Mouse (Mus musculus) c-Kit-positive CD71-negative TER-119-negative erythroid progenitor cells, embryonic 14.5 days (primary cell): ENCODE measurements around the gene Col6a4.
A peak's percentile ranks its signal among the peaks of the same experiment; 100 is the strongest.

Source experiments
- DNase-seq: peaks from one replicate; pipeline ENCODE4 v3.0.0-alpha.2; 2013; ENCODE audit warnings: low read depth

The Col6a4 gene

DNA sequence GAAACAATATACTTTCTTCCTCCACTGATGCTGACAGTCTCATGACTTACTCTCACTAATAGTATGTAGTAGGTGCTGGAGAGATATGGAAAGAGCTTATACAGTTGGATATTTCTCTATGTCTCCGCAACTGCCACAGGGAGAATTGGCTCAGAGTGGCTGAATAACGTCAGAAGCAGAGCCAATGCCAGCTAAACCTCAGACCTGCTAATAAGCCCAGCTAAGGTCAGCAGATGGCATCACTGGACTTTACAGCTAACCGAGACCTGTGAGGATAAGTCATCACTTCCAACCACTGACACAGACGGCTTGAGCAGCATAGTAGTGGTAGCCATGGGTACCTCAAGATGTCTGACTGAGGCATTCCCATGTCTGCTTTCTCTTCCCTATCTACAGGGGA is 22.6 kb downstream of the Col6a4 start:
- no peak for DNase-seq

DNA sequence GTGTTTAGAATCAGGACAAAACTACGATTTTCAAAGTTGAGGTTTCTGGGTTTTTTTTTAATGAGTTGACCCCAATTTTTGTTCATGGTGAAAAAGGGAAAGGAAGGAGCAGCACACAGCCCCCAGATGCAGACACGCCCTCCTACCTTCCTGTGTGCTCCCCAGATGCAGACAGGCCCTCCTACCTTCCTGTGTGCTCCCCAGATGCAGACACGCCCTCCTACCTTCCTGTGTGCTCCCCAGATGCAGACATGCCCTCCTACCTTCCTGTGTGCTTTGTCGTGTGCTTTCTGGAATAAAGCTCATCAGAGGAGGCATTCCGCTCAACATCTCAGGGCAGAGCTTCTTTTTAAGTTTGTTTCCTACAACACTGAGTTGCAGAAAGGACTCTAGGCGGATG is 24.9 kb downstream of the Col6a4 start:
- DNase-seq: no peak

DNA sequence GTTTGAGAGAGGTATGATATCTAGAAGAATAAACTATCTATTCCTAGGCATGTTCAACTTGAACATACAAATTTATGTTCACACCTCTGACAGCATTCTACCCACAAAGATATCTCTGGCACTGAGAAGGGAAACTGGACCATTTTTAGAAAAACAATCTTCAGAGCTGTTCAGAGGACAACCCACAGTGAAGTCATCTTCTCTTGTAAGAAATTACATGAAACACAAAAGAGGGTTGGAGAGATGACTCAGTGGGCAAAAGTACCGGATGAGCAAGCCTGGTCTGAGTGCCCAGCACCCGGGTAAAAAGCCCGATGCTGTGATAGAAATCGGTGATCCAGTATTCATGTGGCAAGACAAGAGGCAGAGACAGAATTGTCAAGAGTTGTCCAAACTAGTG is 43.1 kb downstream of the Col6a4 start:
- DNase-seq: no peak

DNA sequence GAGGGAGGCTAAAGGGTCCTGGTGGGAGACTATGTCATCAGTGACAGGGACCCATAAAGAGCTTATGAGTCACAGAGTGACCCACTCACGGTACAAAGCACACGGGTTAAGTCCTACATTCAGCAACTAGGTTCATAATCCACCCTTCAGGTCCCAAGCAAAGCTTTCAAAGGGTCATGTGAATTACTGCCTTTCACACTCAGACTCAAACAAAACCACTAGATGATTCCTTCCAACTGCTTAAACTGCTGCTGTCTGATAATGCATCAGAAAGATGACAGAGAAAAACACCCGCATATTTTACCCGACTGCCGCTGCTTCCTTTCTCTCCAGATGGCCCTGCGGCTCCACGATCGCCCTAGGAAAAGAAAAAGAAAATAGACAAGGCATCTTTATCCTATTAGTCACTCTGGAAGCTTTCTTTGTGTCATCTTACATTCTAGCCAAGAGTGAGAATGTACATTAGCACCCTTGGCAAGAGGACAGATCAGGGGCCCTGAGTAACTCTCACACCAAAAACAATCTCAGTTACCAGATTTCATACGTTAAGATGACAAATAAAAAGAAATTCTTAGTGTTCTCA is 52.6 kb downstream of the Col6a4 start:
- no peak for DNase-seq

DNA sequence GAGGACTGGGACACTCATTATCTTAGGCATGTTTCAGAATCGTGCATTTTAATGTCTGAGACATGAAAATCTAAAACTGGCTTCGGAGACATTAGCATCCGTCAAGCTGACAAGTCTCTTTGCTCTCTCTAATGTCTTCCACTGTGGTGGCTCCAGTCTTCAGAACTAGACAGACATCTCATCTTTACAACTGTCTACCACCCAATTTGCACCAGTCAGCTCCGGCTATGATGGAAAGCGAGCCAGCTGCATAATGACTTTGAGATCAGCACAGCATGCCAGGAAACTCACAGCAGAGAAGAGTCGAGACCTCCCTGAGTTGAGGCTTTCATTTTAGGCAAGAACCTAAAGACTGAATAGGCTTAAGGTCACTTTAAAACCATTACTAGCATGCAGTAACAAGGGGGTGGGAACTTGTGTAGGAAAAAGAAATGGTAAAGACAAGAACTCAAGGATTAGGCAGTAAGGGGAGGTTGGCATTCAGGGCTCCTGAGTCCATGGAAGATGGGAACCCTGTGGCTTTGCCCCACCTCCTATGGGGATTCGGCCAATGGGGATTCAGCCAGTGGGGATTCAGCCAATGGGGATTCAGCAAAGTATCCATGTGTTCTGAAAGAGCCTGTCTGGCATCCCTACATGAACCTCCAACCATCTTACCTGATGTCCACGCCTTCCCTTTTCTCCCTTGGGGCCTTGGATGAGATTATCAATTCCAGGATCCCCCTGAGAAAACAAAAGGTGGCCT is 56.5 kb downstream of the Col6a4 start:
- DNase-seq: no peak

DNA sequence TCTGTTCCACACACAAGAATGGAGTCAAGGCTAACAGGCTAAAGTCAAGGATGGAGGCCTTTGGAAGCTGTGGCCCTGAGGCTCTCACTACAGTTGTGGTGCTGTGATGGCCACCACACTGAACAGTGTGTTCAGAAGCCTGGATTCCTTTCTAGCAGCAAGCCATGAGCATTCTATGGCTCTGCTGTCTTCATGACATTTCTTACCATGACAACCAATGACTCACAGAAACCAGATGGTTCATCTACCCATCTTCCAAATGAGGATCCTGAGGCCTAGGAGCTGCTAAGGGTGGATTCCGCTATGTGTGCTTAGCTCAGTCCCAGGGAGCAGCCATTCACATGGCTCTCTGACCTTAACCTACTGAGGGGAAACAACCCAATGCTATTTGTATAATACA is 57.3 kb downstream of the Col6a4 start:
- DNase-seq: no peak

DNA sequence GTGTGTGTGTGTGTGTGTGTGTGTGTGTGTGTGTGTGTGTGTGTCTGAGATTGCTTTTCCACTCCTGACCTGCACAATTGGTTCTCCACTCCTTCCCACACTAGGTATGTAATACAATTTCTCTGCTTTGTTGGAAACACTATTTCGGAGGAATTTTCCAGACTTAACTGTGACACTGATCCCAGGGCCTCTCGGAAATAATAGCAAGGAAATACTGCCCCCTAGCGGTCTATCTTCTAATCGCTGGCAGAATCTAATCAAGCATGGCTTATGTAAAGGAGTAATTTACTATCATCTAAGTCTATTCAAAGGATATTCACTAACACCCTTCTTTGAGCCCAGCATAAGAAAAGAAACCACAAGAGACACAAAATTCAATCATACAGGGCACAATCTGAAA is 57.7 kb downstream of the Col6a4 start:
- peak; percentile 33 for DNase-seq

DNA sequence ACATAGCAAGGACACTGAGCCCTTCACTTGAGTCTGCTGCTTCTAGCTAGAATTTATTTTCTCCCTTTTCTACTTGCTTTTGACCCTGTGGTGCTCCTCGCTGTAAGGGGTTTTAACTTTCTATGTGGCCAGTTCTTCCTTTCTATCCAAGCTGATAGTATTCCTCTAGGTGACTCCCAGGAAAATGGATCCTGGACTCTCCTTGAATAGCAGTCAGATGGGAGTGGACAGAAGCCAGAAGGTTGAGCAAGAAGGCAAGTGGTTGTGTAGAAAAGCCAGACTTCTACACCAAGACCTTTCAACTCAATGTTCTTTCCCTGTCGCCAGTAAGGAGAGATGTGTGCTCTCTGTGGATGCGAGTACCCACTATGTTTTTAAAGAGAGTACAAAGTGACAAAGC is 80.9 kb downstream of the Col6a4 start:
- DNase-seq: no peak

DNA sequence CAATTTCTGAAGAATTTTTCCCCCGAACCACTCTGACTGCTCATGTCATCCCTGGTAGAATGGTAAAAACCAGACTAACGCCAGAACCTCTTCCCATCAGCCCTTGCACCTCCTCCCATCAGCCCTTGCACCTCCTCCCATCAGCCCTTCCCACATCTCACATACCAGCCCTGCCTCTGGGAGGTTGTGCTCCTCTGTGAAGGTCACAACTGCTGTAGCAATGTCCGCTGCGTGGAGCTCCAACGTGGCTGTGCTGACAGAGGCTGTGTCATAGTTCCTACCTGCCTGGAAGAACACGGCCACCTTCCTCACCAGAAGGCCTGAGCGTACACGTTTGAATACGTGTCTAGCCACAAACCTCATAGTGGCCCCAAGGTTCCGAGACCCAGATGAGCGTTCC is 83.4 kb downstream of the Col6a4 start:
- DNase-seq: no peak

DNA sequence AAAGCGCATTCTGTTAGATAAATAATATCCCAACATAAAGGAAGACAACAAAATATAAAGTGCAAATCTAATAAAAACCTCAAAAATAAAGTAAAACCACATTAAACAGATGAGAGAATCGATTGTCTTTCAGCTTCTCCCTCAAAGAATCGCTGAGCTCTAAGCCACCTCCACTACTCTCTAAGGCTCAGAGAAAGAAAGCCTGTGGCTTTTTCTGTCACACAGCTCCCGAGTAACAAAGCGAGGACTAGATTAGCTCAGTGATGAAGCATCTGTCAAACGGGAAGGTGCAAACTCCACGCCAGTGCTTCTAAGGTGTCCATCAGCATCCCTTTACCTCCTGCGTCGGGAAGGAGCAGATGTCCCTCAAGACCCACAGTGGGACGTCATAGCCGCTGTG is 98.6 kb downstream of the Col6a4 start:
- no peak for DNase-seq

DNA sequence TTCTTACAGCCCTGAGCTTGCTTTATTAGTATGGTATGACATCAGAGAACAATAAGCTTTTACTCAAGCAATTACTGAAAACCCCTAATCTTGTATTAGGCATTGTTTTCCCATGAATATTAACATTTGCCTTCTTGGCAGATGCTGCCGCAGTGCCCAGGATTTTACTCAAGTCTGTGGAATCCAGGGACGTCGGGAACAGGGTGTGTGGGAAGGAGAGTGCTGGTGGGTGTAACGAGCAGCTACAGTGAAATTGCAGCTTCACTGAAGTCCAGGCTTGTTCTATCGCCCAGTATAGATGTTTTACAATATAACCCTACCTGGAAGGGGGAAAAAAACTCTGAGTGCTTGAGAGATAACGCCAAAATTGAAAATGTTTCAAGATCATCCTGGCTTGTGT is 104.2 kb downstream of the Col6a4 start:
- DNase-seq: no peak

DNA sequence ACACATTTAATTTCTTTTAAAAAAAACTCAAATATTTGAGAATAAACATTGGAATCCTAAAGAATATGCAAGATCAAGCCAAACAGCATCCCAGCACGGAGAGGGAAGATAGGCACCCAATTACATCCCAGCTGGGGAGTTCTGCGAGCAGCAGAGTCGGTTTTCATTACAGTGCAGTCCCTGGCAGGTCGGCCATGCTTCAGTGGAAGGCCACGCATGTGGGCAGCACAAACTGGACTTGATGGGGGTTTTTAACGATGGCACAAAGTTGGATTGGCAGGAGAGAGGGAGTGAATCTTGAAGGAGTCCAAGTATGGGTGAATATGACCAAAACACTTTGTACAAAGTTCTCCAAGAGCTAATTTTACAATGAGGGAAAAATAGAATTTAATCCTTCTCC is 106.5 kb downstream of the Col6a4 start:
- DNase-seq: no peak

DNA sequence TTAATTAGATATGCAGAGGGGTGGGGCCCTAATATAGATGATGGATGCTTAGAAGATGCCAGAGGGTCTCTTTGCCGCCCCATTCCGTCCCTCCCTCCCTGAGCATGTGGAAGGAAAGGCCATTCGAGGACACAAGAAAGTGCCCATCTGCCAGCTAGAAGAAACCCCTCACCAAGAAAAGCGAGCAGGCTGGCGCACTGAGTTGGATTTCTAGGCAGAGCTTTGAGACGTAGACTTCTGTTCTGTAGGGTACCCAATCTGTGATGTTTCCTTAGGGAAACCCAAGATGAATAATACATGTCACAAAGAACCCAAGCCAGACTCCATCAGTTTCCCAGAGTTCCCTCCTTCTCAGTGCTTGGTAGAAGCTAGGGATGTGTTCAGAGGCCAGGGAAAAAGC is 107.1 kb downstream of the Col6a4 start:
- no peak for DNase-seq

DNA sequence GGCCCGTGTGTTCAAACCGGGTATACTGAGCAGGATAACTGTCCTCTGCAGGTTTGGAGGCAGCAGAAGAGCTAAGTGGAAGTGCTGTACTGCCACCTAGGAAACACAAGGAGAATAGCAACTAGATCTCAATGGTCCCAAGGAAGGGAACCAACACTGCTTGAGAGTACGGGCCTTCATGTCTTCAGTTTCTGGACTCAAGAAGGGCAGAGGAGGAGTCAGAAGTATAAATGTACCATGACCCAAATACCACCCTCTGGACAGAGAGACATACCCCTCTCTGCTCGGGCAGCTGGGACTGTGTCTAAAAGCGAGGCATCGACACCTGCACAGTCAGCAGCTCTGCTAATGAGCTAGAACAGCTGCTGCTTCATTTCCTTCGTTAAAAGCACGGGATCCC is 108.5 kb downstream of the Col6a4 start:
- DNase-seq: no peak

DNA sequence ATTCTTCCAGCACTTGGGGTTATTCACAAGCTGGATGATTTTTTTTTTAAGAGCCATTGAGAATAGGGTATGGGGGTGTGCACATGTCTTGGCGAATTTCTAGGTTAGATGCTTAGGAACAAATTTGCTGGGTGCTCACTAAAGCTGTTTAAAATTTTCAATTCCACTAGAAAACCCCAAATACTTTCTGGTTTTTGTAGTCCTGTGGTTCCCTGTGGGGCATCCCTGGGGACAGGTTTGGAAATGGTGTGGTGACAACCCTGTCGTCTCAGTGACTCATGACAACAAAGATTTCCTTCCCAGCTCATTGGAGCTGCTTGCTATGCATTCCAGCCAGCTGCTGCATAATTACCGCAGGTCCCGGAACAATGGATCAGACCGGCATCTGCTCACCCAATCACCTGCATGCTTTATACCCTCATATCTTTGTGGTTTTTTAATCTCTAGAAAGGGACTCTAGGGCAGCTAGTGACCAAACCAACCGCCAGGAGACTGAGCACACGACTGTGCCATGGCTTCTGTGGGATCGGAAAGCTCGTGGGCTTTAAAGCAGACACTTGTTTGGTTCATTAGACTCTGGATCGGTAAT is 111.6 kb downstream of the Col6a4 start:
- DNase-seq: no peak

DNA sequence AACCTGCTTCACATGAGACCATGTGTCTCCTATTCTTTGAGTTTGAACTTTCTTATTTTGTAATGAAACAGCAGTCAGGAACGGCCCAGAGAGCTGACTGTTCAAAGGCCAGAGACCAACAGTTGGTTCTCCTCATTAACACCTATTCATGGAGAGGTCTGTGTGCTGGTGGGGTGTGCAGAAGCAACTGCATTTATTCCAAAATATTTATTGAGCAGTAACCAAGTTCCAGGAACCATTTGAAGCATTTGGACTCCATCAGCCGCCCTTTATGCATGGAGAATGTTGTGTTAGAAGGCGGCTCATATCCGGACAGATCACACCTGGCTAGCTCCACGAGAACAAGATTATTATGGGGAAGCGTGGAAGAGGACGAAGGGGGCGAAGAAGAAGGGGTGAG is 118.1 kb downstream of the Col6a4 start:
- no peak for DNase-seq

DNA sequence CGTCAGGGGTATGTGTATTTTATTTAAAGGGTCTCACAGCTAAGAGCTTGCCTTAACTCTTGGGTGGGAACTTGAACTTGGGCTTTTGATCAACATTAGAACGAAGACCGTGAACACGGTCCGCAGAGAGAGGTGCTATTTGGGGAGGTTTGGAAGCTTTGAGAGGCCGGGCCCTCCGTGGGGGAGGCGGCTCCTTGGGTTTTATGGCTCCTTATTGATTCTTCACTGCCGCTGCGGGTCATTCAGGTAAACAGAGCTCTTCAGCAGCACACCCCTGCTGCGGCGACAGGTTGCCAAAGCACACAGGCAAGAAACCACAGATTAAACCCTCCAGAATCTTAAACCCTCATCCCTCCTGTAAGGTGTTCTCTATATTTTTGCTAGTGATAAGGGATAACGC is 119.7 kb downstream of the Col6a4 start:
- no peak for DNase-seq

DNA sequence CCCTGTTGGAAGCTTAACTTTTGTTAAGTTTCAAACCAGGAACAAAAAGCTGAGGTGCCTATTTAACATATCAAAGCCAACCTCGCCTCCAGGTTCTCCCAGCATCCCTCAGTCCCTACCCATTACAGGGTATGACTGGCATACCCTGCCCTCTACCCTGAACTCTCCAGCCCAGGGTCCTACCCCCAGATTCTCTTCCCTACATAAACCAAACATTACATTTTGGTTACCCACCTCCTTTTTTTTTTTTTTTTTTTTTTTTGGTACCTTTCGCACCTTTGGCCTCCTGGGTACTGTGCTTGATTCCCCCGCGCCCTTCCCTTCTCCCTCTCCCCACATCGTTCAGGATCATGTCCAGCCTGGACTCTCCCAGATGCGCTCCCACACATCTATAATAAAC is 120.3 kb downstream of the Col6a4 start:
- no peak for DNase-seq

DNA sequence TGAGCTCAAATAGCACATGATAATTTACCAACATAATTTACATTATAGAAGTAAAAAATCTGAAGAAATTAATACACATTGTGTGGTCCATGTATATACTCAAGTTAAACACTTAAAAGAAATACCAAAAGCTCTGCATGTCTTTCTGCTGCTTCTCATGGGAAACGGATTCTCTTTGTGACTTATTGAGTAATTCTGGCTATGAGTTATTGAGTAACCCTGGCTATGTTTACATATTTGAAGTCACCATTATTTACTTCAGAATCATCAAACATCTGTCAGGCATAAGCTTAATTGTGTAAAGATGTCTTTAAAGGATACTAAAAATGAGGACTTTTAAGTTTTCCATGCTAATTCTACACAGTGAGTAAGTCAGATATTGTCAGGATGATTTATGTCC is 122.8 kb downstream of the Col6a4 start:
- DNase-seq: no peak

DNA sequence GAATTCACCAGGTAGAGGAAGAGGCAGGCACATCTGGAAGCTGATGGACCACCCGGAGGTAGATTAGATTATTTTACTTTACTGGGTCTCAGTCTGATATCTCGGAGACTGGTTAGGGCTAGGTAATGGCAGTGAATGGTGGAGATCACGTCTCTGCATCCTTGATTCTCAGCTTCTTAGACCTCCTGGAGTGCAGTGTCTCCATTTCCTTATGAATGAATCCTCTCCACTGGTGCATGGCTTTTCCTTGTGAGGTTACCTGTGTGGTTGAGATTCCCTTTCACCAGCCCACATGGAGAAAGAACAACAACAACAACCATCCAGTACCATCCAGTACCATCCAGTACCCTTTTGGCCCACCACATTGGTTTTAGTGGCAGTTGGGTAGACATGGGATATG is 124.6 kb downstream of the Col6a4 start:
- DNase-seq: no peak

DNA sequence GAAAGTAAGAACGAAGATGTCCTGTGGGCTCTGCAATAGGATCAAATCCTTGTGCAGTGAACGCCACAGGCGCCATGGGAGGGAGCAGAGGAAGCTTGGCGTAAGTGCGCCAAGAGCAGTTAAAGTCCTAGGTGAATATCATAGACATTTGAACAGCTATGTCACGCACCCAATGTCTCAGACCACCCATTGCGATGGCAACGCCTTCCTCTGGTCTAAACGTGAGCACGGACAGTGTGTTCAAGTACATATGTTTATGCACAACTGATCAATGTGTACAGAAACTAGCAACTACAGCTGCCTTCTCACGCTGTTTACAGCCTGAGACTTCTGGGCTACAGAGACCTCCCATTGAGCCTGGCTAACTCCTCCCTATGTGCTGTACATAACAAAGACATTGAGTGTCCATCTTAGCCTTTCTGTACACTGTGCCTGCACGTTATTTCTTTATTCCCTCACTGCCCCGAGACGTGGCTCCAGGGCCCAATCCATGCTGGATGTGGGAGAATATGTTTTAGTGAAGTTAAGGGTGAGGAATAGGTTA is 125.2 kb downstream of the Col6a4 start:
- no peak for DNase-seq

DNA sequence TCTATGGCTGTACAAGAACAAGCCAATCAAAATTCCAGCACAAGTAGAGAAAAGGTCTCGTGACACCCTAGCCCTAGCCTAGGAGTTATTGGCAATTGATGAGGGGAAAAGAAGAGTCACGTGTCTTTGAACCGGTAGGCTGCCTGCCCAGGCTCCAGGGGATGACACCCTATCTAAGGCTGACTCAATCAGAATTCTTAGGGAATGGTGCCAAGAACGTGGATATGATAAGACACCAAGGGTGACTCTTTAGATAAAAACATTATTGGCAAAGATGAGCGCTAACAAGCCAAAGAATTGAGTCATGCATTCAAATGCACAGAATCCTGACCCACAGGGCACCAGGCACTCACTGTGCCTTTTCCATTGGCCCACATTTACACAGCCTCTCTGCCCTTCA is 125.7 kb downstream of the Col6a4 start:
- DNase-seq: no peak

DNA sequence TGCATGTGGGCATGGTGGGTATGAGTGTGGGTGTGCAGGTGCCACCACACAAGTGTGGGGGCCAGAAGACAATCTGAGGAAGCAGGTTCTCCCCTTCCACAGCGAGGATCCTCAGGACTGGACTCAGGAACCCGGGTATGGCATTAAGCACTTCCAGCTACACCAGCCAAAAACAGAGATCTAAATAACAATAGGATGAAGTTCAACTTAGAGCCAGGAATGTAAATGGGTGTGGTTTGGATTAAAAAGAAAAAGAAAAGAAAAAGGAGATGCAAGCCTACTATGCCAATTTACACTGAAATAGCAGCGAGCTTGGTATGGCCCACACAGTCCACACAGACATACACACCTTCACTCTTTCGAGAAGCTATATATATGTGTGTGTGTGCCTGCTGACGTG is 128.6 kb downstream of the Col6a4 start:
- no peak for DNase-seq

DNA sequence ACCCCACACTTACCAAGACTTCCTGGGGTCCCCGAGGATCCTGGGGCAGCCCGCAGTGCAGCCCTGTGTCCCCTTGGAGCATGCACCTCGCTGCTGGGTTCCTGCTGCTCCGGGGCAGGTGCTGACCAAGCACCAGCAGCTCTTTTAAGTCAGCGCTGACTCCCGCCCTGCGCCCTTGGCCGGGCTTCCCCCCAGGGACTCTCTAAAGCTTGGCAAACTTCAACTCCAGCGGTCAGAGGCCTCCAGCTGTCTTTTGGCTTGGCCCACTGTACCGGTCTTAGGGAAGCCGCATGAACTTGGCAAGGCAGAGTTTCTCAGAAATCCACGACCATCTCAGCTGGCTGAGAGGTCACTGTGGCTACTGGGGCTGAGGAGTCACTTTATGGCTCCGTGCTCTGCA is 136.1 kb downstream of the Col6a4 start, which contains the start of gene Col6a5:
Gene Col6a5, minus strand, starts transcription at position 111 of the 400 bp plus-strand sequence.
- DNase-seq: no peak
